Mouse (Mus musculus): Measurements from ENCODE around the gene Mkrn2.
"Not testable (repeated sequence)": the region's sequence is repeated elsewhere in the genome, so short reads cannot be mapped to it uniquely, and the experiment has no call there.

The Mkrn2 gene

GRCm38 (mm10) chr6:115610301-115610700, 8.6 kb downstream of the Mkrn2 start:
- no peak for DNase-seq

GRCm38 (mm10) chr6:115613793-115614192, 12.1 kb downstream of the Mkrn2 start:
- DNase-seq: no peak

GRCm38 (mm10) chr6:115615983-115616382, 14.3 kb downstream of the Mkrn2 start:
- DNase-seq: no peak

- DNase-seq: peak; percentile 52
Observed at GRCm38 (mm10) chr6:115619818-115620217, 18.1 kb downstream of the Mkrn2 start.

- DNase-seq: no peak
Observed at GRCm38 (mm10) chr6:115620942-115621341, 19.2 kb downstream of the Mkrn2 start.

GRCm38 (mm10) chr6:115626121-115626520, 24.4 kb downstream of the Mkrn2 start:
- DNase-seq: no peak

GRCm38 (mm10) chr6:115631056-115631795, 29.5 kb downstream of the Mkrn2 start:
- DNase-seq: peak; percentile 45

- DNase-seq: no peak
Observed at GRCm38 (mm10) chr6:115634015-115634414, 32.3 kb downstream of the Mkrn2 start.

GRCm38 (mm10) chr6:115638188-115638587, 36.5 kb downstream of the Mkrn2 start:
- DNase-seq: not testable (repeated sequence)

GRCm38 (mm10) chr6:115643315-115643714, 41.6 kb downstream of the Mkrn2 start:
- DNase-seq: no peak

GRCm38 (mm10) chr6:115649792-115650365, 48.2 kb downstream of the Mkrn2 start:
- no peak for DNase-seq

- no peak for DNase-seq
Observed at GRCm38 (mm10) chr6:115650476-115651427, 49.0 kb downstream of the Mkrn2 start.

- DNase-seq: no peak
Observed at GRCm38 (mm10) chr6:115651719-115652118, 50.0 kb downstream of the Mkrn2 start.

- DNase-seq: no peak
Observed at GRCm38 (mm10) chr6:115653939-115654338, 52.2 kb downstream of the Mkrn2 start.

- DNase-seq: no peak
Observed at GRCm38 (mm10) chr6:115658802-115659201, 57.1 kb downstream of the Mkrn2 start.

GRCm38 (mm10) chr6:115664268-115664667, 62.6 kb downstream of the Mkrn2 start:
- no peak for DNase-seq

GRCm38 (mm10) chr6:115666641-115667040, 64.9 kb downstream of the Mkrn2 start:
- no peak for DNase-seq

All from kidney, postnatal 14 days (tissue).